Mouse (Mus musculus): ENCODE results near the gene Eif5. TPM values are rescaled to one million over a fixed set of nuclear protein-coding genes. Genes with fewer than 3 reads are reported as not detected.
A peak's percentile ranks its signal among the peaks of the same experiment; 100 is the strongest.

Eif5 gene
- polyA plus RNA-seq, 1 experiment, result 91.0 TPM

DNA sequence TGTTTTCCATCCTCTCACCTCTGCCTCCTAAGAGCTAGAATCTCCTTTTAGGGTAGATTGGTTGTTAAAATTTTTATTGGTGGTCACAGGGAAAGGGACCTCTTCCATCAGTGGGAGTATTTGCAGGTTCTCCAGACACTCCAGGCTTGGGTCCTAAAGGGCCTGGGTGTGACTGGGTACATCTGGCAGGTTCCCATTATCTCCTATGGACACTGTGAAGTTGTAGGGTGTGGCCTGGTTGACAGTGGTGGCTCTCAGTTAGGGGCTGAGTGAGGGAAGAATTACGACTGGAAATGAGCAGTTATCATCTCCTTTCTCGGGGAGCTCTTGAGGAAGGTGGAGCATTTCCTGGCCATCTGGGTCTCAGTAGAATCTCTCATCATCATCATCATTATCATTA is 20.8 kb downstream of the Eif5 start:
- Histone ChIP-seq H3K4me3 (ENCODE audit: insufficient read depth, poor library complexity, severe bottlenecking) (no peak overlapping the region), H3K27me3 (ENCODE audit: control insufficient read depth, insufficient read depth, insufficient read length) (no peaks in the 10 kb centered on the region), H3ac (ENCODE audit: control insufficient read depth, insufficient read length, low read depth) (no peak overlapping the region), H3K79me2 (ENCODE audit: control insufficient read depth, insufficient read depth) (no peaks in the 10 kb centered on the region), H3K79me3 (ENCODE audit: low read depth) (no peaks in the 10 kb centered on the region), H3K36me3 (ENCODE audit: control insufficient read depth, insufficient read depth) (no peaks in the 10 kb centered on the region)
- TF ChIP-seq MYOD1 (IDR thresholded peaks at IDR 0.05; ENCODE audit: control insufficient read depth, insufficient read length, low read depth) (no peak), FOSL1 (IDR thresholded peaks at IDR 0.05; ENCODE audit: insufficient read depth, low read length, poor library complexity, severe bottlenecking) (no peak), MYOG (IDR thresholded peaks at IDR 0.05; ENCODE audit: control insufficient read depth, extremely low read depth, insufficient read length) (no peak), USF1 (IDR thresholded peaks at IDR 0.05; ENCODE audit: low read depth) (no peak), CTCF (IDR thresholded peaks at IDR 0.05; ENCODE audit: control insufficient read depth, insufficient read depth, insufficient read length) (no peak)

DNA sequence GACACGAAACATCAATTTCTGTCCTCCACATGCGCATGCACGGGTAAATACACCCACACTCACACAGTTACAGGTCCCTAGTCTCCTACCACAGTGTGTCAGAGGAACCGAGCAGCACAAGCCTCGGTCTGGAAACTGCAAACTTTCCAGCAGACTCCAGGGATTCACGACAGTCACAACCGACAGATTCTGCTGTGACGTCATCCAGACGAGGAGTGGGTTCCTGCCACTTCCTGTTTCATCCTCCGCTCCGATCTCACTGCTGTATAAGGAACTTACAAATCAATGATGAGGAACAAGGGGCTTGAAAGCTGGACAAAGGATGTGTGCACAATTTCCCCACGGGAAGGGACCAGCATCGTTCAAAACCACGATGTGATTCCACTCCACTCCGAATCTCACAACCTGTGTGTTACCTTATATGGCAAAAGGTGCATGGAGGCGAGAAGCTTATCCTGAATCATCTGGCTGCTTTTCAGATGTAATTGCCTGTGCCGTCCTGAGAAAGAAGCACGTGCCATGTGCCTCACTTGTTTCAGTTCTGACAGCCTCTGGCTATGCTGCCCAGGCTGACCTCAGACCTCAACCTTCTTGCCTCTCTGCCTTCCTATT is 21.9 kb downstream of the Eif5 start:
- H3K79me3 ChIP-seq (ENCODE audit: low read depth), result no peaks in the 10 kb centered on the region
- no peaks in the 10 kb centered on the region for H3K36me3 ChIP-seq (ENCODE audit: control insufficient read depth, insufficient read depth)
- no peaks in the 10 kb centered on the region for H3K79me2 ChIP-seq (ENCODE audit: control insufficient read depth, insufficient read depth)
- H3K27me3 ChIP-seq (ENCODE audit: control insufficient read depth, insufficient read depth, insufficient read length), result no peaks in the 10 kb centered on the region
- peak overlapping the region; percentile 19 for H3ac ChIP-seq (ENCODE audit: control insufficient read depth, insufficient read length, low read depth)
- no peak overlapping the region for H3K4me3 ChIP-seq (ENCODE audit: insufficient read depth, poor library complexity, severe bottlenecking)
- TF ChIP-seq MYOD1 (IDR thresholded peaks at IDR 0.05; ENCODE audit: control insufficient read depth, insufficient read length, low read depth) (no peak), MYOG (IDR thresholded peaks at IDR 0.05; ENCODE audit: control insufficient read depth, extremely low read depth, insufficient read length) (no peak), USF1 (IDR thresholded peaks at IDR 0.05; ENCODE audit: low read depth) (peak; percentile 40), CEBPB (IDR thresholded peaks at IDR 0.05; ENCODE audit: low read depth) (no peak), FOSL1 (IDR thresholded peaks at IDR 0.05; ENCODE audit: insufficient read depth, low read length, poor library complexity, severe bottlenecking) (no peak), MAX (IDR thresholded peaks at IDR 0.05) (peak; percentile 78), CTCF (IDR thresholded peaks at IDR 0.05; ENCODE audit: control insufficient read depth, insufficient read depth, insufficient read length) (no peak)

DNA sequence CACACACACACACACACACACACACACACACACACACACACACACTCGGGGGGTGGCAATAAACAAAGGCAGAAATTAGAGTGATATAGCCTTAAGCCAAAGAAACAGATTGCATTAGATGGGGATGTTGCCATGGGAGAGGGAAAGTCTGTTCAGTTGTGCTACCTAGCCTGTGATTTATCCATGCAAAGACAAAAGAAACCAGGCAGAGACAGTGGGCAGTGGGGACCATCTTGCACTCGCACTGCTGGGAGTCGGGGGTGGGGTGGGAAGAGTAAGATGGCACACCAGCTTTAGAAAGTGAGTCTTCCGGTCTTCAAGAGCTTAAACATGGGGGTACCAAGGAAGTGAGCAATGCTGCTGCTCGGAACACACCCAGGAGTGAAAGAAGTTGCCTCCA is 22.5 kb downstream of the Eif5 start:
- Histone ChIP-seq H3K79me2 (ENCODE audit: control insufficient read depth, insufficient read depth) (no peaks in the 10 kb centered on the region), H3K79me3 (ENCODE audit: low read depth) (no peaks in the 10 kb centered on the region), H3ac (ENCODE audit: control insufficient read depth, insufficient read length, low read depth) (no peak overlapping the region), H3K27me3 (ENCODE audit: control insufficient read depth, insufficient read depth, insufficient read length) (no peaks in the 10 kb centered on the region), H3K4me3 (ENCODE audit: insufficient read depth, poor library complexity, severe bottlenecking) (no peak overlapping the region), H3K36me3 (ENCODE audit: control insufficient read depth, insufficient read depth) (no peaks in the 10 kb centered on the region)
- TF ChIP-seq FOSL1 (IDR thresholded peaks at IDR 0.05; ENCODE audit: insufficient read depth, low read length, poor library complexity, severe bottlenecking) (no peak), CTCF (IDR thresholded peaks at IDR 0.05; ENCODE audit: control insufficient read depth, insufficient read depth, insufficient read length) (no peak), USF1 (IDR thresholded peaks at IDR 0.05; ENCODE audit: low read depth) (no peak), MAX (IDR thresholded peaks at IDR 0.05) (no peak), CEBPB (IDR thresholded peaks at IDR 0.05; ENCODE audit: low read depth) (no peak), MYOG (IDR thresholded peaks at IDR 0.05; ENCODE audit: control insufficient read depth, extremely low read depth, insufficient read length) (no peak), MYOD1 (IDR thresholded peaks at IDR 0.05; ENCODE audit: control insufficient read depth, insufficient read length, low read depth) (no peak)

DNA sequence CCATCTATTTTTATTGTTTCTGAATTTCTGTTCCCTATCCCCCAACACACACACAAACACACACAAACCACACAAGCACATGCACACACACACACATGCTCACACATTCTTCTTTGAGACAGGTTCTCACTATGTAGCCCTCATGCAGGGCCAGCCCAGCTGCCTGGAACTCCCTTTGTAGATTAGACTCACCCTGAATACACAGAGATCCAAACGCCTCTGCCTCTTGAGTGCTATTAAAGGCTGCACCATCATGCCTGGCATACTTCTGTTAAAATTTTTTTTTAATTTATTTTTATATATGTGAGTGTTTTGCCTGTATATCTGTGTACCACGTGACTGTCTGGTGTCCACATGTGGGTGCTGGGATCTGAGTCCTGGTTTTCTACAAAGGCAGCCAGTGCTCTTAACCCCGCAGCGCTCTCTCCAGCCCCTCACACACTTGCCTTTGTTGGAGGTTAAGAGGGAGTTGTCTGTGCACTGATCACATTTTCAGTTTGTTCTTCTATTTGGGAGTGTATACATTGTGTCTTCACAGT is 24.5 kb downstream of the Eif5 start:
- Histone ChIP-seq H3K4me3 (ENCODE audit: insufficient read depth, poor library complexity, severe bottlenecking) (no peak overlapping the region), H3K27me3 (ENCODE audit: control insufficient read depth, insufficient read depth, insufficient read length) (no peaks in the 10 kb centered on the region), H3ac (ENCODE audit: control insufficient read depth, insufficient read length, low read depth) (no peak overlapping the region), H3K79me2 (ENCODE audit: control insufficient read depth, insufficient read depth) (no peaks in the 10 kb centered on the region), H3K36me3 (ENCODE audit: control insufficient read depth, insufficient read depth) (no peaks in the 10 kb centered on the region), H3K79me3 (ENCODE audit: low read depth) (no peaks in the 10 kb centered on the region)
- no peak for TF ChIP-seq MYOD1 (IDR thresholded peaks at IDR 0.05; ENCODE audit: control insufficient read depth, insufficient read length, low read depth)
- no peak for TF ChIP-seq MYOG (IDR thresholded peaks at IDR 0.05; ENCODE audit: control insufficient read depth, extremely low read depth, insufficient read length)
- TF ChIP-seq USF1 (IDR thresholded peaks at IDR 0.05; ENCODE audit: low read depth), result no peak
- no peak for TF ChIP-seq MAX (IDR thresholded peaks at IDR 0.05)
- TF ChIP-seq CEBPB (IDR thresholded peaks at IDR 0.05; ENCODE audit: low read depth), result no peak
- no peak for TF ChIP-seq FOSL1 (IDR thresholded peaks at IDR 0.05; ENCODE audit: insufficient read depth, low read length, poor library complexity, severe bottlenecking)
- no peak for TF ChIP-seq CTCF (IDR thresholded peaks at IDR 0.05; ENCODE audit: control insufficient read depth, insufficient read depth, insufficient read length)

DNA sequence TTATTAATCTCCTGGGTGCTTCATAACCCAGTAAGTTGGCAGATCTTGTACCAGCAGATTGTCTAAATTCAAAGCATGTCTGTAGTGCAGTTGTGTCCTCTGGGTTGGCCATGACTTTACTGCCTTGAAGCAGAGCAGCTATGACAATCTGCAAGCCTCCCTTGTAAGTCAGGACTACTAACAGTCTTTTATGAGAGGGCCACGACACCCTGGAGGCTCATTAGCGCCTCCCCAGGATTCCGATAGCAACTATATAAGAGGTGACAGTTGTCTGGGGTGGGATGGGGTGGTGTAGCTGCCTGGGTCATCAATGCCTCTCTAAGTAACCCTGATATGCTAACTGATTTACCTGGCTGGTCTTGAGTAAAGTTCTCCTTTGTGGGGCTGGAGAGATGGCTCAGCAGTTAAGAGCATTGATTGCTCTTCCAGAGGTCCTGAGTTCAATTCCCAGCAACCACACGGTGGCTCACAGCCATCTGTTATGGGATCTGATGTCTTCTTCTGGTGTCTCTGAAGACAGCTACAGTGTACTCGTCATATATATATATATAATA is 25.3 kb downstream of the Eif5 start:
- Histone ChIP-seq H3K36me3 (ENCODE audit: control insufficient read depth, insufficient read depth) (no peaks in the 10 kb centered on the region), H3K79me2 (ENCODE audit: control insufficient read depth, insufficient read depth) (no peaks in the 10 kb centered on the region), H3K4me3 (ENCODE audit: insufficient read depth, poor library complexity, severe bottlenecking) (no peak overlapping the region), H3K27me3 (ENCODE audit: control insufficient read depth, insufficient read depth, insufficient read length) (no peaks in the 10 kb centered on the region), H3K79me3 (ENCODE audit: low read depth) (no peaks in the 10 kb centered on the region), H3ac (ENCODE audit: control insufficient read depth, insufficient read length, low read depth) (no peak overlapping the region)
- TF ChIP-seq FOSL1 (IDR thresholded peaks at IDR 0.05; ENCODE audit: insufficient read depth, low read length, poor library complexity, severe bottlenecking), result no peak
- no peak for TF ChIP-seq MYOG (IDR thresholded peaks at IDR 0.05; ENCODE audit: control insufficient read depth, extremely low read depth, insufficient read length)
- TF ChIP-seq MAX (IDR thresholded peaks at IDR 0.05), result no peak
- TF ChIP-seq USF1 (IDR thresholded peaks at IDR 0.05; ENCODE audit: low read depth), result no peak
